Mouse (Mus musculus) layer of hippocampus, adult 9-11 months (tissue): ENCODE measurements around the gene Acsl4.

Source experiments
- DNase-seq: peaks from one replicate; pipeline ENCODE4 v3.0.0; 2022

Gene Acsl4

GRCm38 (mm10) chrX:142390247-142390908 lies at the start of gene Acsl4:
TSS of gene Acsl4 (minus strand) at chrX:142390535.
- DNase-seq = peak; percentile 91

GRCm38 (mm10) chrX:142437971-142438504 lies 47.7 kb upstream of the Acsl4 start:
- no peak for DNase-seq

- no peak for DNase-seq
Measured at GRCm38 (mm10) chrX:142432846-142433245, 42.5 kb upstream of the Acsl4 start.

- no peak for DNase-seq
Measured at GRCm38 (mm10) chrX:142427111-142427510, 36.8 kb upstream of the Acsl4 start.

- DNase-seq = no peak
Measured at GRCm38 (mm10) chrX:142426628-142427027, 36.3 kb upstream of the Acsl4 start.

GRCm38 (mm10) chrX:142413884-142414283 lies 23.5 kb upstream of the Acsl4 start:
- DNase-seq = no peak

GRCm38 (mm10) chrX:142410060-142410459 lies 19.7 kb upstream of the Acsl4 start:
- no peak for DNase-seq

GRCm38 (mm10) chrX:142409338-142409737 lies 19.0 kb upstream of the Acsl4 start:
- no peak for DNase-seq

GRCm38 (mm10) chrX:142403114-142403513 lies 12.8 kb upstream of the Acsl4 start:
- no peak for DNase-seq

GRCm38 (mm10) chrX:142398621-142399020 lies 8.3 kb upstream of the Acsl4 start:
- no peak for DNase-seq

GRCm38 (mm10) chrX:142390909-142391265 lies 552 bp upstream of the Acsl4 start:
- DNase-seq = no peak

- no peak for DNase-seq
Measured at GRCm38 (mm10) chrX:142389581-142390159, 665 bp downstream of the Acsl4 start.

GRCm38 (mm10) chrX:142388141-142388540 lies 2.2 kb downstream of the Acsl4 start:
- DNase-seq = no peak

- DNase-seq = no peak
Measured at GRCm38 (mm10) chrX:142387634-142388033, 2.7 kb downstream of the Acsl4 start.

GRCm38 (mm10) chrX:142384918-142385317 lies 5.4 kb downstream of the Acsl4 start:
- no peak for DNase-seq

GRCm38 (mm10) chrX:142379894-142380293 lies 10.4 kb downstream of the Acsl4 start:
- no peak for DNase-seq

GRCm38 (mm10) chrX:142378048-142378447 lies 12.3 kb downstream of the Acsl4 start:
- no peak for DNase-seq

- DNase-seq = no peak
Measured at GRCm38 (mm10) chrX:142377358-142377757, 13.0 kb downstream of the Acsl4 start.

GRCm38 (mm10) chrX:142376747-142377146 lies 13.6 kb downstream of the Acsl4 start:
- no peak for DNase-seq

GRCm38 (mm10) chrX:142375519-142375918 lies 14.8 kb downstream of the Acsl4 start:
- no peak for DNase-seq

GRCm38 (mm10) chrX:142372393-142372792 lies 17.9 kb downstream of the Acsl4 start:
- DNase-seq = peak; percentile 12

- DNase-seq = no peak
Measured at GRCm38 (mm10) chrX:142369935-142370334, 20.4 kb downstream of the Acsl4 start.

GRCm38 (mm10) chrX:142363882-142364281 lies 26.5 kb downstream of the Acsl4 start:
- DNase-seq = no peak

GRCm38 (mm10) chrX:142359031-142359430 lies 31.3 kb downstream of the Acsl4 start:
- DNase-seq = no peak

- no peak for DNase-seq
Measured at GRCm38 (mm10) chrX:142358427-142358826, 31.9 kb downstream of the Acsl4 start.
